Mouse (Mus musculus) forelimb bud, embryonic 11.5 days (tissue): ENCODE results near the gene Ppp6r3.

Source experiments
- DNase-seq: peaks from one replicate; pipeline ENCODE4 v3.0.0-alpha.2; 2012; ENCODE audit warnings: low read depth, low spot score

The Ppp6r3 gene

DNA sequence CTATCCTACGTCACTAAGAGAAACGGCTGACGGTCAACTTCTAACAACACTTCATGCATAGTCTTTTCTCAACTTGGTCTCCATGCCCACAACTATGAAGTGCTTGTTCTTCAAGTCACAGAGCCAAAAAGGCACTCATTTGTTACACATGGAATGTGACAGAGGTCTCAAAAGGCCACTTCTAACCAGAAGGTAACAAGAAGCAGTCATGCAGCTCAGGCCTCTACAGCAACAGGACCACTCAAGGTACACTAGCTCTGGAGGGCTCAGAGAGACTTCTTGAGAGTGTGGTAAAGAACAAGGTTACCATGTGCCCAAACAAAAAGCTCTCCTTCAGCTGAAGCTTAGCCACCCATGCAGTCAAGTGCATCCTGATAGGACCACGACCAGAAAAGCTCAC lies 46.9 kb downstream of the Ppp6r3 start:
- no peak for DNase-seq

DNA sequence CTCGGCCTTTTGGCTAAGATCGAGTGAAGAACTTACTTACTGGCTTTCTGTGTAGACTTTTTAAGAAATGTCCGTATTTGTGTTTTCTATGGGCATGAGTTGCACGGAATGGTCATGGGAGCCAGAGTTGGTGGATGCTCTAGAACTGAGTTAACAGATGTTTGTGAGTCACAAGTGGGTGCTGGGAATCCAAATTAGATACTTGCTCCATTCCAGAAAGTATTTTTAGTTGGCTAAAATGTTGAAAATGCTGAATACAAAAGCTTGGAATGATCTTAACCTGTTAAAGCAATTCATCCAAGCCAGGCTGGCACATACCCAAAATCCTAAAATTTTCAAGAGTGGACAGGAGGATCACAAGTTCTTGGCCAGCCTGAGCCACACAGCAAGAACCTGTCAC lies 48.0 kb downstream of the Ppp6r3 start:
- DNase-seq = no peak

DNA sequence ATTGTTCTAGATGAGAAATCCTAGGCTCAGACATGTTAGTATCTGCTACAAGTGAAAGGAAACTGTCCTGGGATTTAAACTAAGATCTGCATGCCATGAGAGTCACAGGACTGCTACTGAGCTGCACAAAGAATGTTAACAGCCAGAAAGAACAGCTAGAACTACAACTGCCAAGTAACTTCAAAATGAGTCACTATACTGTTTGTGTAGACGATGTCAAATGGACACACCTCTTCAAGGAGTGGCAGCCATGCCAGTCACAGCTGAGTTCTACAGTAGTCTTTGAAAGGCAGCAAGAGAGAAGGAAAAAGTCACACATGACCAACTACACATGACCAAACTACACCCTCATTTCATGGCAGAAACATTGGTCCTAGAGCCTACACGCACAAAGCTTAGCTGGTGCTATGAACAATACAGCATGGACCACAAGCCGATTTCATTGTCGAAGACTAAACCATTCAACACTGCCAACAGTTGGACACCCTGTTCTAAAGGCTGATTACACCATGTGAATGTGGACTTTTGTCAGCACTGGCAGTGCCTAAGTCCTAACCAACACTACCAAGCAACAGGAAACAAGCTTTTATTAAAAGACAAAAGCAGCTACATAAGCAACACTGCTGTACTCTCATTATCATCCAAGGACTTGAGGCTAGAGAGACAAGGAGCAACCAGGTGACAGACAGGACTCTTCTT lies 55.9 kb downstream of the Ppp6r3 start:
- DNase-seq = no peak

DNA sequence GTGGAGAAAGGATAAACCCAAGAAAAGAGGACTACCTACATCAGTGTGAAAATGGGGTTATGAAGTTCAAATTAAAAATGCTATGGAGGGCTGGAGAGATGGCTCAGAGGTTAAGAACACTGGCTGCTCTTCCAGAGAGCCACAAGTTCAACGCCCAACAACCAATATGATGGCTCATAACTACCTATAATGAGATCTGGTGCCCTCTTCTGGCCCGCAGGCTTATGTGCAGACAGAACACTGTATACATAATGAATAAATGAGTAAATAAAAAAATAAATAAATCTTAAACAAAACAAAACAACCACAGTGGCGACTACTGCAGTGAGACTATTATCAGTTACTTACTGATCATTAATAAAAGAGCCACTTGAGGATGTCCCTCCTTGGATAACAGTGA lies 78.3 kb downstream of the Ppp6r3 start:
- no peak for DNase-seq

DNA sequence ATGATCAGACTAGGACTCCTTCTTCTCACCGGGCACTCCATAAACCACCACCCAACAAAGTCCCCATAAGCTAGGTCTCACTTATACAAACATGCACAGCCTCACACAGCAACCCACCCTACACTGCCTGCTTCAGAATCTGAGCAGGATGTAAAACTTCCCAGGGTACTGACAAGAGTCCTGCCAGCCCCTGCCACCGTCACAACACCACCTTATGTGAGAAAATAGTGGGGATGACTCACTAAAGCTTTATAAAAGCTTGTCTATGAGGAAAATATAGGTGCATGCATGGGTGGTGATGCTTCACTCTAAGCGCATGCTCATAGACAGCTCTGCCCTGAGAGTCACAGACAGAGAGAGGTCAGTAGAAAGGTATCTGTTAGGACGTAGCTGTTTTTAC lies 85.7 kb downstream of the Ppp6r3 start:
- no peak for DNase-seq

DNA sequence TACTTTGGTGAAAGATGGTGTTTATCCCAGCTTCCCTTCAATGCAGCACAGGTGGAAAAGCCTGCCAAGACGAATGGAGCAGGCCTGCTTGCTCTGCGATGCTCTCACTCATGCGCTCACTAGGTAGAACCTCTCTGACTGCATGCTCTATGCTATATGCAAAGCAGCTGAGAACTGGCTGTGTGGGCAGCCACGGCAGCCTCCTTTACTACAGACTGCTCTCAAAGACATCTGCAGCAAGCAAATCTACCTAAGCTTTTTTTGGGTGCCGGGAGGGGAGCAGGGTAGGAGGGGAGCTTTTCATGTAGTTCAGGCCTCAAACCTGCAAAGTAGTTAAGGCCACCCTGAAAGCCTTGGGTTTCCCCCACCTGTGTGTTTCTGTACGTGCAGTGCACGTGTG lies 92.7 kb downstream of the Ppp6r3 start:
- DNase-seq = no peak

DNA sequence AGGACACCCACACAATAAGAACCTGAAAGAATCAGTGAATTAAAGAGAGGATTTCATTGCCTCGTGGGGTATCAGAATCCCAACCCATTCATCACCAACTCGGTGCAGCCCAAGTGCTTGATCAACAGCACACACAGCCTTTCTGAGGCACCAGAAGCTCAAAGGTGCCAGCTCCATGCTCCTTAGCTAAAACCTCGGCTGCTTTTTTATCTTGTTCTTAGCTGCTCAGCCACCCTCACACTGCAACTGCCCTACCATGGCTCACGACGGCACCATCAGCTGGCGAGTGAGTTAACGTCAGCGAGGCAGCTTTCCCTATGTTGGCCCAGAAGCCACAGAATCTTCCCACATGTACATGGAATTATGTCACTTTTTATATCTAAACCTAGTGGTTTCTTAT lies 95.4 kb downstream of the Ppp6r3 start:
- DNase-seq = no peak

DNA sequence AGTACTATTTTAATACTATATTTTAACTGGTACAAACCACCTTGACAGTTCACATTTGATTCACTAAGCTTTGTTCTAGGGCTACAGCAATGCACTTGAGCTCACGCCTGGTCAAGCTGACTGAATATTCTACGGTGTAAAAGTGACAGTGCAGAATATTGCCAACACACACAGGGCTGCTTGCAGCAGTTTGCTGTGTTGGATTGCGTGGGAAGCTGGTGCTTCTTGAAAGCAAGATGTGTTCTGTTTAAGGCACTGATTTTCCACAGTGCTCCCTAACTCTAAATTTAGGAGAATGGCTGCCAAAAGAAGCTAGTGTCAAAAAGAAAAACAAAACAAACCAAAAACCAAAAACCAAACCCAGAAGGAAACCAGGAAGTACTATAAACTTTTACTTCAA lies 98.6 kb downstream of the Ppp6r3 start:
- DNase-seq = no peak

DNA sequence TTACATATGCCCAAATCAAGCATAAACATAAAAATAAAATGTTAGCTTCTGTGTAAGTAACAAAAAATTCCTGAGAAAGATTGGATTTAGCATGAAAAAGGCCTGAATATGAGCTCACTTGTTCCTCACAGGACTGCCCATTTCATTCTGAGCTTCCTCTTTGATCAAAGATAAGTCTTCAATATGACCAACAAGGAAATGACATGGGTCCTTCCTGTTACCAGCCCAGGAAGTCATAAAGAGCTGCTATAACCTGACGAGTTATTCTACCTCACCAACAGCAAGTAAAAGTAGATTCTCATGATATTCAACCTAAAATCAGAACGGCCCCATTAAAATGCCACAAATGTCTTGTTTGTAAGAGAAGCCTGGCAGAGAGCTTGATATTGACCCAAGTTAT lies 104.3 kb downstream of the Ppp6r3 start:
- no peak for DNase-seq

DNA sequence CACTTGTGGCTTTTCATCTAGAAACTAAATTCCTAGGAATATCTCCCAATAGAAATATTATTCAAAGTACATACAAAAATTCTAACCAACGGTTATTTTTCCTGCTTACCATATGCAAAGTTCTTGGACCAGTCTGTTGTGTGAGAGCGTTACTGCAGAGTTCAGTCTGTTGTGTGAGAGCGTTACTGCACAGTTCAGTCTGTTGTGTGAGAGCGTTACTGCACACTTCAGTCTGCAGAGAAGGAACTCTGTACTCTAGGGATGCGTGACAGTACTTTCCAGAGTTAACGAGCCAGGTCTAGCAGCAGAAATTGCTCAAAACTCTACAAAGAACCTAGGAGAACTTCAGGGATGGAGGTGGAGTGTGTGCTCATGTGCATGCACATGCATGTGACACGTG lies 108.0 kb downstream of the Ppp6r3 start:
- no peak for DNase-seq

DNA sequence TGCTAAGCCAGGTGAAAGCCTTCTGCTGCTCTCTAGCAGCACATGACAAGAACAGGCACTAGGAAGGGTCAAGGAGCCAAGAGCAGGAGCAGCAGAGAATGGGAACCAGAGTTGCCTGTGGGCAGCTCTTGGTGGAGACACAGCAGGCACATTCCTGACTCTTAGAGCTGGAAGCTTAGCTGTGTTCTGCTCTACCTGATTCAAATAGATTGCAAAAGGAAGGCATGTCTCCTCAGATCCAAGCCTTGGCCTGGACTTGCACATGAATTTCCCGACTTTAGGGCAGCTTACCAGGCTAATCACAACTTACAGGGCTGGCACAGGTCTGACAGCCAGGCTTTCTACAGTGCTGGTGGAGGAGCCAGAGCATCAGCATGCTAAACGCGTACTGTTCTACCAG lies 115.6 kb downstream of the Ppp6r3 start:
- DNase-seq = no peak

DNA sequence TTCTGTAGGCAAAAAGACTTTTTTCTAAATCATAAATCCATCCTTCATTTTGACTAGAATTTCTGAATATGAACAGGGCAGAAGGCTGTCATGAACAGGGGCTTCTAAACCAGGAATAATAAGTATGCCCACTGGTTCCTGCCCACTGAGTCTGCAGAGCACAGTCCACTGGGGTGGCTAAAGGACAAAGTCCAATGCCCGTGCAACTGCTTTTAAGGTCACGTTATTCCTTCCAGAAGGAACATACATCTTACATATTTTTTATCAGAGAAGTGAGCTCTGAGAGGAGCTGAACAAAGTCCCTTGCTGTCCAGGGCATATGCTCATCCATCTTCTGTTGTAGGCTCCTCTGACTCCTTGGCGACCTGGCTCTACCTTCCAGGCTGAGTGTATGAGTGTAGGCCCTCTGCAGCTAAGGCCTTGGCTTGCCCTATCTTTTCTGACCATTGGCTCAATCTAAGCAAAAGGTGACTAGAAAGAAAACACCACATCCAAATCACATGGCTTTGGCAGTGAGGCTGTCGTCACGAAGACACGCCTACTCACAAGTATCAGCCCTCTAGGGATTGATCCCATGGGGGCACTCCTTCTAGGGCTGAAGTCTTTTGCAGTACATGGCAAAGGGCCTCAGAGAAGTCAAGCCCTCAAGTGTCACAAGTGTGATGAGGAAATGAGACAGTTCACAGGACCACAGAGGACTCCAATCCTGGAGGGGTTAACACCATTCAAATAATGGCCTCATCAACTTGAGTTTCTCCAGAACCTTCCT lies 117.0 kb downstream of the Ppp6r3 start:
- no peak for DNase-seq

DNA sequence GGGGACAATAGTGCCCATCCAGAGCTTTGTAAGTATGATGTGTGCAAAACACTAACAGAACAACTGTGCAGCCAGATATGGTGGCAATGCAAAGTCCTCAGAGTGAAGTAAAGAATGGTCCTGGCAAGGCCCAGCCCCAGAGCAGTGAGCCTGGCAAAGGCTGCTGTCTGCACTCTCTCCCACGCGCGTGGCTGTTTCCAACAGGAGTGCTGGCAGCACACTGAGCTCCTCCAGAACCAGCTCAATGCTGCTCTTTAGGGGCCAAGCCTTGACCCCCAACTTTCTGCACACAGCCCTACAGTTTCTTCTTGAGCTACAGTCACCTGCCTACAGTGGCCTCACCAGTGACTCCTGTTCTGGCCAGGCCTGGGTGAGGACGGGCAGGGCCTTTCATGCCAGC lies 117.8 kb downstream of the Ppp6r3 start:
- DNase-seq = no peak

DNA sequence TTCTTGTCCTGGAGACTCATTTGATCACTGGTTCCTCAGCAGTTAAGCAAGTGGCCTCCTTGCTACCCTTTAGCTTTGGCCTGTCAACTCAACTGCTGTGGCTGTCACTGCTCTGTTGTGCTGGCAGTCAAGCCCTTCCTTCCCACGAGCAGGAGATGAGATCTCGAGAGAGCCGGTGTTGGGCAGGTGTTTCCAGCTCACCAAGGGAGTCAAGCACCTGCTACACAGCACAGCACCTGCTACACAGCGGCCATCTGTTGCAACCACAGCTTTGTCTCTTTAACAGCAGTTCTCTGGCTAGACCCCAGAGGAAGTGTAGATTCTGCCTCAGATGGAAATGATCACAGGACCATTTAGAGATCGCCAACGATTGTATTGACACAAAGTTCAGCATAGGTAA lies 123.9 kb downstream of the Ppp6r3 start:
- peak; percentile 9 for DNase-seq

DNA sequence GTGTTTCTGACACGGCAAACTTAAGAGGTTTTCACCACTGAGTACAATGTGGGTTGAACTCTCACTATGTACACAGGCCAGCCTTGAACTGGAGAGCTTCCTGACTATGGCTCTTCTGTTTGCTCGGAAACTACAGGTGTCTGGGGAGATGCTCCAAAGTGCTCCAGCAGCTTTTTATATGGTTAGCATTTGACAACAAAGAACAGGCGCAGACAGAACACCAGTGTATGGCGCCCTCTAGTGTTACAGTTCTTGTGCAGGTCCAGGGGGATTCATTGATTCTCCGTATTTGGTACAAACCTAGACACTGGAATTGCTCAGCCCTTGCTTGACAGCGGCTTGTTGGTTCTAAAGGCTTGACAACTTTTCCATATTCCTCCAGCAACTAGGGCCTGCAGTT lies 124.4 kb downstream of the Ppp6r3 start:
- DNase-seq = peak; percentile 80

DNA sequence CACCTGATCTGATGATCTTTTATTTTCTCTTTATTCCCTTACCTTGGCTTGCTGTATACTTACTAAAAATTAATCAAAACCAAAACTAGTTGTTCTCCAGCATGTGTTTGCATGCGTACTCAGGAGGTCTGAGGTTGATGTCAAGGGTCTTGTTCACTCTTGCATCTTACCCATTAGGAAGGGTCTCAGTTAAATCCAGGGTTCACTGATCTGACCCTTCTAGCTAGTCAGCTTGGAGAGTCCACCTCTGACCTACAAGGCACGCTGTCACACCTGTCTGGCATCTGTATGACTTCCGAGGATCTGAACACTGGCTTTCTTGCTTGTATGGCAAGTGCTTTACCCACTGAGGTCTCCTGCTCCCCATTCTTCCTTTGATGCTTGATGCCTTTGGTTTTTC lies 124.8 kb downstream of the Ppp6r3 start:
- no peak for DNase-seq

DNA sequence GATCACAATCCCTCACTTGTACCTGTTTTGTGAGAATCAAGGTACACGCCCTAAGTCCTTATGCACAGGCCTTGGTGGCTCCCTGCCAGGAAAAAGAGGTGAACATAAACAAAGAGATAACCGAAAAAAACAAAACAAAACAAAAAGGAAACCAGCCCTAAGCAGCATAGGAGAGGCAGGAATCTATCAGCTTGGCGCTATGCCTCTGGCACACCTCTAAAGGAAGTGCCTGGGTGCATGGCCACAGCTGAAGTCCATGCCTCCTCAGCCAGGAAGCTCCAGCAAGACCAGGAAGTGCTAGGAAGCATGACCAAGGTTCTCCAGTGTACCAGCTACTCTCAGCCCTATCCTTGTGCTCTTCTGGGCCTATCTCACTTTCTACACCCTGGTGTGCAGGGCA lies 126.3 kb downstream of the Ppp6r3 start:
- DNase-seq = no peak

DNA sequence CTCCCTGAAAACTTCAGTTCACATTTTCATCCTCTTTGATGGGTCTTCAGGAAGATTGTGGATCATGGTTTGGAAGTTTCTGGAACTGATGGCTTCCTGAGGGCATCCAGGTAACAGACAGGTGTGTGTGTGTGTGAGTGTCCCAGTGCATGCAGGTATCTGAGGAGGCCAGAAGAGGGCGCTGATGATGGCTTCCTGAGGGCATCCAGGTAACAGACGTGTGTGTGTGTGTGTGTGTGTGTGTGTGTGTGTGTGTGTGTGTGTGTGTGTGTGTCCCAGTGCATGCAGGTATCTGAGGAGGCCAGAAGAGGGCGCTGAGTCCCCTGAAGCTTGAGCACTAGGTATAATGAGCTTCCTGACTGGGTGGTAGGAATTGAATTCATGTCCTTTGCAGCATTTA lies 128.2 kb downstream of the Ppp6r3 start:
- no peak for DNase-seq

DNA sequence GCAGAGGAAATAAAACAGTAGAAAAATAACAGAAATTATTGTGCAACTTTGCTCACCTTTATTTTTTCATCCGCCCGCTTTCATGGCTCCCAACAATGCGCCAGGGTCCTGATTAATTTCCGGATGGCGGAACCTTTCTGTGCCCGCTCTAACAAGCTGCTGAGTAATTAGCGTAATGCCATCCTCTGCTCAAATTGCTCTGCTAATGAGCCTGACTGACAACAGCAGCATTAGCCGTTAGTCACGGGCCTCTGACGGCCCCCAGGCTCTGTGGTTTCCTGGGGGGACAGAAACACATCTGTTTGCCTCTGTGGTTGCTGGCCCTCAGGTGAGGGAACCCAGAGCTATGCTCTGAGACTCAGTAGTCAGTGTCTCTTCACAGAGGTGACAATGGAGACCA lies 134.5 kb downstream of the Ppp6r3 start:
- no peak for DNase-seq

DNA sequence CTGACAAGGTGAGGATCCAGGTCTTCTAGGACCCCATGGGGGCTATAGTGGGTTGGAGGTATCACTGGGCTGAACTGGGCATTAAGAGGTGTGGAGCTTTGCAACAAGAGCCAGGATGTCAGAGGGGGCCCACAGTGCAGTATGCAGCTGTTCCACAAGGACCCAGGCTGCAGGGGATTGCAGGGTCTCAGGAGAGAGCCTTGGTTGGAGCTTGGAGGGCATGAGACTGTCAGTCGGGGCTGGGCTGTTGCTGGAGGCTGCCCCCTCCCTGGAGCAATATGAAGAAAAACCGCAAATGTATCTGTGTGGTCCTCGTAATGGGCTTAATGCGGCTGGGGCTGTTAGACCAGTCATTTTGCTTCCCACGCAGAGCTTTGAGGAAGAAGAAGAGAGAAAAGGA lies 134.9 kb downstream of the Ppp6r3 start:
- no peak for DNase-seq

DNA sequence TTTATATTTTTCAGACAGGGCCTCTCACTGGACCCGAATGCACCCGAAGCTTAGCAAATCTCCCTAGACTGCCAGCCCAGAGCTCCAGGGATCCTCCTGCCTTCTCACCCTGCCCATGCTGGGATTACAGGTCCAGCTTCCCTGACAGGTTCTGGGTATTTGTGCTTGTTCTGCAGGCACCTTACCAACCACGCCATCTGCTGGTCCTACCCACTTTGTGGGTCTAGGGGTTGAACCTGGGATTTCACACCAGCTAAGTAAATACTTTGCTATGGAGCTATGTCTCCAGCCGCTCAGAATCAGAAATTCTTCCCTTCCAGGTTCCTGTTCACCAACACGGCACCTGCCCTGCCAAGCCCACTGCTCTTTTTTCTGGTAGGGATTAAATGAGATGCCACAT lies 137.6 kb downstream of the Ppp6r3 start:
- no peak for DNase-seq

DNA sequence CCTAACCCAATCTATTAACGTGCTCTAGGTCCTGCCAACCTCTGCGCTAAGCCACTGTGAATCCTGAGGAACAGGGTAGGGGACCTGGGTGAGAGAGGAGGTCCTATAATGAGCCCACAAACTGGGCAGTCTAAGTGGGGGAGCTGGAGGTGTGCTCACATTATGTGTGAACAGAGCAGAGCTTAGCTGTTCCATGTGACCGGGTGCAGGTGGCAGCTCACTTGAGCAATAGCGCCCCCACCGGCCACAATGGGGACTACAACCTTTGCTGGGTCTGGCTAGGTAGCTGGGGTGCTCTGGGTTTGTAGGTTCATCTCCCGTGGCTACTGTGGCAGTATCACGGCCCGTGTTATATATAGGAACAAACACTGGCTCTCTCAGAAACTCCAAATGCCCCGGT lies 138.7 kb downstream of the Ppp6r3 start:
- no peak for DNase-seq

DNA sequence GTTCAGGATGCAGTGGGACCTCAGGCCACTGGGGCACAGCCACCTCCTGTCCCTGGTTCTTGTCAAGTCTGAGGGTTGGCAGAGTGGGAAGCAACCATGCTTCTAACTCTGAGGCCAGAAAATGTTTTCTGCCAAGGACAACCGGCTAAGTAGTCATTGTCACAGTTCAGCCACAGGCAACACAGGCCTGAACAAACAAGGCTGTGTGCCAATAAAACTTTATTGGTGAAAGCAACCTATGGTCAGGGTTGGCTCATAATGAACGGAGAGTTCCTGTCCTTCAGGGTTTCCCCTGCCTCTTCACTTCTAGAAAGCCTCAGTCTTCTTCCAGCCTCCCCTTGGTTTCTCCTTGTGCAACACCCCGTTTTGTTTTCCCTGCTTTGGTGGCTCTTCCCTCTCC lies 139.7 kb downstream of the Ppp6r3 start:
- no peak for DNase-seq

DNA sequence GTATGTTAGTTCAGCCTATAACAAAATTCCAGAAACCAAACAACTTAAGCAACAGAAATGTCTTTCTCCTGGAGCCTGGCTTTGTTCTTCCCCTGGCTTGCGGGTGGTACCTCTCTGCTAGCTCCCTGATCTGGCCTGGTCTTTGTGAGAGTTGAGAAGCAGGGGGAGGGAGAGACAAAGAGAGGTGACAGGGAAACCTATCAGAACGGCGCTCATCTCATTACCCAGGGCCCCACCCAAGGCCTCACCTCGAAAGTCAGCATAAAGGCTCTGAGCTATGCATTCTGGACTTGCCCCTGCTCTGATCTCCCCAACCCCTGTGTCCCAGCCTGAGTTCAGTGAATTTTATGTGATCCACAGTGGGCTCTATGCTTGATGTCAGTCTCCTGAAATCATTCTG lies 140.9 kb downstream of the Ppp6r3 start:
- no peak for DNase-seq
